Mouse (Mus musculus) urinary bladder, postnatal 36 days (tissue): Measurements from ENCODE around the gene Hmga2.
"Not testable (repeated sequence)": the region's sequence is repeated elsewhere in the genome, so short reads cannot be mapped to it uniquely, and the experiment has no call there.

Experiments
- DNase-seq, 2 experiments: peaks; one replicate each; pipeline ENCODE4 v3.0.0; 2022; ENCODE audit warnings: low spot score in 2 of 2, mixed read lengths in 1 of 2

The Hmga2 gene

GRCm38 (mm10) chr10:120344558-120345318, 131.5 kb downstream of the Hmga2 start:
- DNase-seq, result no peak

- DNase-seq, result not testable (repeated sequence)
Observed at GRCm38 (mm10) chr10:120339906-120340305, 136.4 kb downstream of the Hmga2 start.

DNA sequence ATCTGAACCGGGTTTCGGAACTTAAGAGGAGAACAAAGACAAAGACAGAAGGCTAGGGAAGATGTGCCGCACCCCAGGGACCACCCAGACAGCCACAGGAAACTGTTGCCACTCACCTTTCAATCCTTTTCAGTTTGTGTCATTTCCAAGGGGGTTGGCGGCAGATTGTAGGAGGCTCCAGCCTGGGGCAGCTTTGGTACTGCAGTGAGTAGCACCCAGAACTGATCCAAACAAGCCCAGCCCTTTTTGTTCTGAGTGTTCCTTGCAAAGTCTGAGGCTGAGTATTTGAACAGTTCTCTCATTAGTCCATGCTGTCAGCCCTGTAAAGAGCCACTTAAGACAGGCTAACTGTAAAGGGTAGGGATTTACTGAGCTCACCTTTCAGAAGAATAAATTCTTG, 136.9 kb downstream of the Hmga2 start:
- no peak for DNase-seq

DNA sequence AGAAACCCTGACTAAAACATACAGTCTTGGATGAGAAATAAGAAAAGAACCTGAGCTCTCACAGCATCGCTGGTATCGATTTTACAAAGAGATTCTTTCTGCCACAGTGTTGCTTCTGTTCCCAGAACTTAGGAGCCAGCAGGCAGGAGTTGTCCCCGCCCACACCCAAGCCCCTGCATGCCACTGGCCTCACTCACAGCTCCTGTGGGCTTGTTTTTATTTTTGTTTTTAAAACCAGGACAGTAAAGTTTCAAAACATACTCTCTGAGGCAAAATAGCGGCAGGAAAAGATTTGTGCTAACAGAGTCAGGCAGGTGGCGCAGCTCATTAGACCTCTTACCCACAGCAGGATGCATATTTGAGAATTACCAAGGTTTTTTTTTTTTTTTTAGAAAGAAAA, 137.4 kb downstream of the Hmga2 start:
- no peak for DNase-seq

DNA sequence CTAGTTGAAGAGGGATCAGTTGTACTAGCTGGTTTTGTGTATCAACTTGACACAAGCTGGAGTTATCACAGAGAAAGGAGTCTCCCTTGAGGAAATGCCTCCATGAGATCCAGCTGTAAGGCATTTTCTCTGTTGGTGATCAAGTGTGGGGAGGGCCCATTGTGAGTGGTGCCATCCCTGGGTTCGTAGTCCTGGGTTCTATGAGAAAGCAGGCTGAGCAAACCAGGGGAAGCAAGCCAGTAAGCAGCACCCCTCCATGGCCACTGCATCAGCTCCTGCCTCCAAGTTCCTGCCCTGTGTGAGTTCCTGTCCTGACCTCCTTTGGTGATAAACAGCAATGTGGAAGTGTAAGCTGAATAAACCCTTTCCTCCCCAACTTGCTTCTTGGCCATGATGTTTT, 137.8 kb downstream of the Hmga2 start:
- not testable (repeated sequence) for DNase-seq

GRCm38 (mm10) chr10:120327946-120328345, 148.3 kb downstream of the Hmga2 start:
- DNase-seq, result no peak

DNA sequence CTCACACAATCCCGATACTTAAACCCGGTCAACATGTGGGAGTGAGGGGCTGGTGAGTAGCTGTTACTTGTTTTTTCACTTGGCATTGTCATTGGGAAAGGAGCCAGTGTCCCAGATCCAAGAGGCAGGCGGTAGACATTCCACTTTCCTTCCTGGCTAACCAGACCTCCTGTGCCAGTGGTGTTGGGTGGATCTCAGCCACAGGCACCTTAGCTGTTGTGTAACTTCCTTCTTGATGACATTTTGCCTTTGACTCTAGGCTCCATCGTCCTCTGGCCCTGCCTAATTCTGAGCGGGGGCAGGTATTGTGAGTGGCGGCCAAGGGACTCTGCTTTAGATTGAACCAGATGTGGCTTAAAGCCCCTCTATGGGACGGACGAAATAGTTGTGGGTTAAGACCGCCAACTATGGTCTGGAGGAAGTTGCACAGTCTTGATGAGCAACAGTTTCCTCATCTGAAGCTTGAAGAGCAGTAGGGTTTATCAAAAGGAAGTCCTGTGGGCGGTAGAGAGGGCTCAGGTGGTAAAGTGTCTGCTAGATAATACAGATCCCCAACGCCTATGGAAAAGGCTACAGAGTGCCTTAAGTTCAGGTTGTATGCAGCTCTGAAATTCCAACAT, 152.6 kb downstream of the Hmga2 start:
- no peak for DNase-seq

- DNase-seq, result no peak
Observed at GRCm38 (mm10) chr10:120322815-120323214, 153.5 kb downstream of the Hmga2 start.

DNA sequence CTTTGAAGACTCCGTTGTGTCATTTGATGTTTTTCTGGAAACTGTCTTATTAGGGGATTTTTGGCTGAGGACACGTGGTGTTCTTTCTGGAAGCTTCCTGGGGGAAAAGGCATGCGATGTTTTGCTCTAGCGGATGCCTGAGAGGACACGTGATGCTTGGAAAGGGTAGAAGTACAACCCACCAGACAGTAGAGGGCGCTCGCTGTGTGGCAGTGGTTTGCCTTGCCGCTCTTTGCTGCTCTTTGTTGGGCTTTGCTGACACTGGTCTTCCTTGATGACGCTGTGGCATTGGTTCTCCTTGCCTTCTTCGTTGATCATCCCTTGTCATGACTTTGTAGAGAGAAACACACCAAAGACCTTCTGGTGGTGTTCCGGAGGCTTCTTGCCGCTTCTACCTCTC, 156.7 kb downstream of the Hmga2 start:
- no peak for DNase-seq
